Mouse (Mus musculus) granulocyte monocyte progenitor cell, adult 5-6 weeks (primary cell): ENCODE data around the gene Atg13. TPM values are rescaled to one million over a fixed set of nuclear protein-coding genes. Genes with fewer than 3 reads are reported as not detected.
"Not testable (repeated sequence)": the region's sequence is repeated elsewhere in the genome, so short reads cannot be mapped to it uniquely, and the experiment has no call there.

ENCODE experiments used
- ATAC-seq: replicated peaks from 2 replicates; pipeline ENCODE4 v1.8.0; 2016; ENCODE audit warnings: mild to moderate bottlenecking, moderate TSS enrichment, inconsistent platforms; ENCODE audit not compliant: poor library complexity, severe bottlenecking
- total RNA-seq, 2 experiments: library from RNA; stranded (forward) in 1 of 2; stranded (reverse) in 1 of 2; fragments of 200-712, 200-1000 nt in 1 of 2; fragments of >200 nt in 1 of 2; fragmentation: Nextera tagmentation in 1 of 2; gene quantifications; 2 replicates each; pipeline ENCODE4 v1.2.3; 2014 to 2017

Atg13 gene
- total RNA-seq (2014; fragmentation: Nextera tagmentation) (25.6 and 31.5 TPM in 2 replicates), total RNA-seq (2017) (5.2 and 7.2 TPM in 2 replicates)

- ATAC-seq, result peak; percentile 97
Observed at GRCm38 (mm10) chr2:91710272-91711234, at the start of gene Atg13, which contains the start of gene Harbi1. Gene Atg13 (minus strand): TSS chr2:91710576. Gene Harbi1 (plus strand): TSS chr2:91710852.

GRCm38 (mm10) chr2:91749811-91750261 lies 39.5 kb upstream of the Atg13 start:
- ATAC-seq, result no peak

- no peak for ATAC-seq
Observed at GRCm38 (mm10) chr2:91744686-91745085, 34.3 kb upstream of the Atg13 start.

GRCm38 (mm10) chr2:91739586-91739985 lies 29.2 kb upstream of the Atg13 start:
- ATAC-seq, result no peak

- ATAC-seq, result no peak
Observed at GRCm38 (mm10) chr2:91735221-91735620, 24.8 kb upstream of the Atg13 start.

- ATAC-seq, result peak; percentile 89
Observed at GRCm38 (mm10) chr2:91729971-91730821, 19.8 kb upstream of the Atg13 start, which contains the start of gene Ambra1. Gene Ambra1 (plus strand): TSS chr2:91730134.

- no peak for ATAC-seq
Observed at GRCm38 (mm10) chr2:91729571-91729970, 19.2 kb upstream of the Atg13 start.

- ATAC-seq, result 0 out of 2 replicates have a peak, but pooled peaks have one; percentile 26
Observed at GRCm38 (mm10) chr2:91727011-91727410, 16.6 kb upstream of the Atg13 start.

- not testable (repeated sequence) for ATAC-seq
Observed at GRCm38 (mm10) chr2:91725476-91725875, 15.1 kb upstream of the Atg13 start.

GRCm38 (mm10) chr2:91724716-91725115 lies 14.3 kb upstream of the Atg13 start:
- no peak for ATAC-seq

GRCm38 (mm10) chr2:91723951-91724350 lies 13.6 kb upstream of the Atg13 start:
- no peak for ATAC-seq

GRCm38 (mm10) chr2:91723382-91723781 lies 13.0 kb upstream of the Atg13 start:
- no peak for ATAC-seq

GRCm38 (mm10) chr2:91718276-91718675 lies 7.9 kb upstream of the Atg13 start:
- no peak for ATAC-seq

GRCm38 (mm10) chr2:91714921-91715320 lies 4.5 kb upstream of the Atg13 start:
- no peak for ATAC-seq

- ATAC-seq, result no peak
Observed at GRCm38 (mm10) chr2:91711256-91711925, 1.0 kb upstream of the Atg13 start.

GRCm38 (mm10) chr2:91708361-91708760 lies 2.0 kb downstream of the Atg13 start:
- ATAC-seq, result no peak

GRCm38 (mm10) chr2:91706456-91706855 lies 3.9 kb downstream of the Atg13 start:
- no peak for ATAC-seq

GRCm38 (mm10) chr2:91705736-91706135 lies 4.6 kb downstream of the Atg13 start:
- ATAC-seq, result no peak

GRCm38 (mm10) chr2:91701366-91701765 lies 9.0 kb downstream of the Atg13 start:
- no peak for ATAC-seq

GRCm38 (mm10) chr2:91699225-91699624 lies 11.2 kb downstream of the Atg13 start:
- ATAC-seq, result no peak
